Mouse (Mus musculus) regulatory T cell (primary cell): ENCODE data around the gene Polr3c.
"Not testable (repeated sequence)": the region's sequence is repeated elsewhere in the genome, so short reads cannot be mapped to it uniquely, and the experiment has no call there.

Source experiments
- in situ Hi-C: fragments of 300-600 bp; cut with MboI, MseI; formaldehyde crosslinking; loops from one replicate; pipeline ENCODE4 v1.15.1; 2025; ENCODE audit warnings: high pct_unique_total_duplicates

Polr3c gene

DNA sequence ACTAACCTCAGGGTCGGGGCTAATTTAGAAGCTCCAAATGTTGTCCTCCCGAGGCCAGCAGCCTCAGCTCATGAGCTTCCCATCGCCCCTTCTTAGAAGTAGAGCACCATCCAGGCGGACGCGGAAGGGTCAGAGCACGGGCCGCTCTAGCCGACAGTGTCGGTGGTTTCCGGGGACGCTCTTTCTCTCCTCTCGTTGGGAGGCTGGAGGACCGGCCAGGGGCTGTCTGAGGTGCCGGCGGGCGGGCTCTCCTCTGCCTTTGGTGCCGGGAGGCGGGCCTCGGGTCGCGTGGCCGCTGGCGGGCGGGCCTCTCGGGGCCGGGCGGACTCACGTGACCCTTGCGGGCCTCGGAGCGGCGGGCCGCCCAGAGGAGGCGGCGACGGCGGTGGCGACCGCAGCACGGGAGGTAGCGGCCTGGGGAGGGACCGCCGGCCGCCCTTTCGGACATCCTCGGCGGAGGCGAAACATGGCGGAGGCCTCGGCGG, at the start of gene Polr3c, which contains the start of gene Rnf115:
Gene Polr3c (minus strand): TSS at position 286 of the 485 bp plus-strand sequence.
Gene Rnf115 (plus strand): TSS at position 322 of the 485 bp plus-strand sequence.
- in situ Hi-C loops, result no loop called here

DNA sequence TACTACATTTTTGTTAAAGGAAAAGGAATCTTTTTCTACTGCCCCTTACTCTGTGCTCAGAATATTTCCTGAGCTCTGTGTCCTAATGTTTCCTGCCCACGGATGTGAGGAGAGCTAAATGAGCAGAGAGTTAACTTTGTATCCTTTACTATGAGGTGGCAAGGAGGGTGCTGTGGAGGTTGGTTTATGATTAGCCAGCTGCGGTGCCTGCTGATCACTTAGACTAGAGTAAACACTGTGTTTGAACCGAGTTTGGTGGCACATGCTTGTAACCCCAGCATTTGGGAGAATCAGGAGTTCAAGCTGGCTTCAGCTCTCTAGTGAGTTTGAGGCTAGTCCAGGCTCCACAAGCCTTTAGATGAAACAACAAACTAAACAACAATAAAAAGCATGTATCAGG, 49.7 kb upstream of the Polr3c start:
- in situ Hi-C loops, result loop anchor here (10.0 kb wide), 1 partner anchor 1368 kb away; no protein-coding TSS in a partner anchor

DNA sequence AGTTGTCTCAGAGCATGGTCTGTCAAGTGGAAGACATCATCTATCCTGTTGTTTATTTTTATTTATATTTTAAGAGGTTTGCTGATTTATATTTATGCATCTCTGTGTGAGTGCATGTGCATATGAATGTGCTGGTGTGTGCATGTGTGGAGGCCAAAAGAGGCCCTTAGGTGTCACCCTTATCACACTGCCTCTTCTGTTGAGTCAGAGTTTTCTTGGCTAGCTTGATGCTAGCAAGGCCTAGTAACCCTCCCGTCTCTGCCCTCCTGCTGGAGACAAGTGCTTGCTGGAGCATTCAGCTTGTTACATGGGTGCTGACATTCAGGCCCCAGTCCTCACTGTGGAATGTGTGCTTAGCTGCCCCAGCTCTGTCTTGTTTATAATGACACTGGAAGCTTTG, 45.5 kb upstream of the Polr3c start:
- in situ Hi-C loops, result loop anchor here (10.0 kb wide), 1 partner anchor 1372 kb away; no protein-coding TSS in a partner anchor

DNA sequence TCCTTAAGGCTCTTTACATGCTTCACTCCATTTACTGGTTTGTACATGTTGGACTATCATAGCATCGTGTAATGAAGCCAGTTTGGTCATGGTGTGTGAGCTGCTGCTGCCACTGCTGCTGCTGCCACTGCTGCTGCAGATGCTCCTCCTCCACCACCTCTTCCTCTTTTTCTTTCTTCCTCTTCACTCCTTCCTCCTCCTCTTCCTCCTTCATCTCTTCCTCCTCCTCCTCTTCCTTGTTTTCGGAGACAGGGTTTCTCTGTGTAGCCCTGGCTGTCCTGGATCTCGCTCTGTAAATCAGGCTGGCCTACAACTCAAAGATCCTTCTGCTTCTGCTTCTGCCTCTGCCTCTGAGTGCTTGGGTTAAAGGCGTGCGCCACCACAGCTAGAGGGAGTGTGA, 42.5 kb upstream of the Polr3c start:
- in situ Hi-C loops, result loop anchor here (10.0 kb wide), 1 partner anchor 1375 kb away; no protein-coding TSS in a partner anchor

DNA sequence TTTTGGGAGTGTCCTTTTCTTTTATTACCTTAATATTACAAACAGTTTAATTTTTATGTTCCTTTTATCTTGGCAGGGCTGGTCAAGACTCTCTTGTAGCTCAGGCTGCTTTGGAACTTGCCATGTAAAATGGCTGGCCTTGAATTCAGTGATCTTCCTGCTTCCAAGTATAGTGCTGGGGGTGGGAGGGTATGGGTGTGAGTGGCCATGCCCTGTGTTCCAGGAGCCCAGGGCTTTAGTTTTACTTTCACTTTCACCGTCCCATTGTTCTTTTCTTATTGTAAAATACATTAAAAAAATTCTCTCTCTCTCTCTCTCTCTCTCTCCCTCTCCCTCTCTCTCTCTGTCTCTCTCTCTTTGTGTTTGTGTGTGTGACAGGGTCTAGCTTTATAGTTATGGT, 37.1 kb upstream of the Polr3c start:
- in situ Hi-C loops, result no loop called here

DNA sequence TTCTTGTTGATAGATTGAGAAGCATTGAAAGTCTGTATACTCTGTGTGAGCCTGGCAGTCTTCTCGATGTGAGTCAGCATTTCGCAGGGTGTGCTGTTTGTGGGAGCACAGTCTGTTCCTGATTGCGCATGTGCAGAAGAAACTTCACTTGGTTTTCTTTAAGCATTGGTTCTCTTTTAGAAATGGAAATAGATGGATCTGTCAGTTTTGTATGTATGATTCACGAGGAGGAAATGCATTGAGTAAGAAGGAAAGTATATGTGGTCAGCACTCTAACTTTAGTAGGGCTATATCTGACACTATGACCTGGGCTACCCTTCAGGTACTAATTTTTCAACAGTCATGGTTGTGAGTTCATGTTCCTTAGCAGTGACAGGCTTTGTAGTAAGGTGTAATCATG, 32.3 kb upstream of the Polr3c start:
- in situ Hi-C loops, result no loop called here

DNA sequence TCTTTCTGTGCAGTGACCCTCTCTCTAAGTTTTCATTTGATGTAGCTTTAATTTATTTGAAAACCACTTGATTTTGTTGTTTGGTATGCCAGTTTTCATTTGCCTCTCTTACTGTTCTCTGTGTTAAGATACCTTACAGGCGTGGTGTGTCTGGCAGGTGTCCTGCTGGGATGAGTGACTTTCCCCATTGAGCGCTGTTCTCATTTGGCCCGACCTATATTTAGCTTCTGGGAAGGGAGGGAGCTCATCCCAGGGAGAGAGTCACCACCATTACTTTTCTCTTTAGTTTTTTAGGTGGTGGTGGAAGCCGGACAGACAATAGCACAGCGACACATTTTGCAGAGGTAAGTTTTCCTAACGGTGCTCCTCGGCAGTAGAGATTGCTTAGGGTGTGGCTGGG, 30.3 kb upstream of the Polr3c start:
- in situ Hi-C loops, result no loop called here

DNA sequence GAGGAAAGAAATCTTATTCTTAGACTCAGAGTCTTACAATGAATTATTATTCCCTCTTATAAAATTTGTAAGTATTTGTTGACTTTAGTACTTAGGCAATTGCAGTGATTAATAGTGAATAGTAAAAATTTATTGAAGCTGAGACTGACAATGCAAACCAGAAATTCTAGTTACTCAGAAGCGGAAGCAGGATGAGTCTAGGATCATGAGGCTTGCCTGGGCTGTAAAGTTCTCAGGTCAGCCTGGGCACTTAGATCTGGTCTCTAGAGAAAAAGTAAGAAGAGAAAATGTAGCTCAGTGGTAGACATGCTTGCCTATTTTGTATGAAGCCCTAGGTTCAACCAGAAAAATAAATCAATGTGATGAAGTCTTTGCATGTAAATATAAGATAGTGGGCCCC, 28.5 kb upstream of the Polr3c start:
- in situ Hi-C loops, result no loop called here

DNA sequence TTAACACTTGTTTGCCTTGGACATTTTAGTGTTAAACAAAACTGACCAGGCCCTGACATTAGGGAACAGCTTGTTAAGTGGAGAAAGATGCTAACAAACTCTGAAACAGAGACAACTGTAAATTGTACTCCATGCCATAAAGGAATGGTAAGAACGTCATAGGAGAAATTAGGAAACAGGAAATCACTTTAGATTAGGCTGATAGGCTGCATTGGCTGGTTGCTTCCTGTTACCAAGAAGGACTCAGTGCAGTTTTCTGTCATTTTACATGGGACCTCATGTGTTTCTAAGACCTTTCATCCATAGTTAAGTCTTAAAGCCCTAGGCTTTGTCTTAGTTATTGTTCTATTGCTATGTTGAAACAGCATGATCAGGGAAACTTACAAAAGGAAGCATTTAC, 19.4 kb upstream of the Polr3c start:
- in situ Hi-C loops, result no loop called here

DNA sequence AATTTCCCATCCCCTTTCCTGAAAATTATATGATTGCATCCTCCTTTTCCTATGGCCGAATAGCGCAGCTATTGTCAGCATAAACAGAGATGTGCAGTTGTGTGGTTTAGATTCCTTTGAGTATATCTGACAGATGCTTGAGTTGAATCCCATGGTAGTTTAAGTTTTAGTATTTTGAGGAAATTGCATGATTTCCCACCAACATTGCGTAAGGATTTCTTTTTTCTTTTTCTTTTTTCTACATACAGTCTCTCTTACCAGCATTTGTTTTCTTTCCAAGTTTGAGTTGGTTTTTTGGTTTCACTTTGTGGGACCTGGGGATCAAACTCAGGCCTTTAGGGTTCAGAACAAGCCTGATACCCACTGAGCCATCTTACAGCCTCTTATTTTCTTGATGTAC, 16.9 kb upstream of the Polr3c start:
- in situ Hi-C loops, result no loop called here

DNA sequence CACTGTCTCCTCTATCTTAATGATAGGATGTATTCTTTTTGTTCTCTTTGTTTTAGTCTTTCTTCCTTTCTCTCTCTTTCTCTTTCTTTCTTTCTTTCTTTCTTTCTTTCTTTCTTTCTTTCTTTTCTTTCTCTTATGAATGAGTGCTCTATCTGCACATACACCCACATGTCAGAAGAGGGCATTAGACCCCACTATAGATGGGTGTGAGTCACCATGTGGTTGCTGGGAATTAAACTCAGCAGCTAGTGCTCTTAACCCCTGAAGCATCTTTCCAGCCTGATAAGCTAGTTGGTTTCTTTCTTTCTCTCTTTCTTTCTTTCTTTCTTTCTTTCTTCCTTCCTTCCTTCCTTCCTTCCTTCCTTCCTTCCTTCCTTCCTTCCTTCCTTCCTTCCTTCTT, 12.9 kb upstream of the Polr3c start:
- in situ Hi-C loops, result not testable (repeated sequence)

DNA sequence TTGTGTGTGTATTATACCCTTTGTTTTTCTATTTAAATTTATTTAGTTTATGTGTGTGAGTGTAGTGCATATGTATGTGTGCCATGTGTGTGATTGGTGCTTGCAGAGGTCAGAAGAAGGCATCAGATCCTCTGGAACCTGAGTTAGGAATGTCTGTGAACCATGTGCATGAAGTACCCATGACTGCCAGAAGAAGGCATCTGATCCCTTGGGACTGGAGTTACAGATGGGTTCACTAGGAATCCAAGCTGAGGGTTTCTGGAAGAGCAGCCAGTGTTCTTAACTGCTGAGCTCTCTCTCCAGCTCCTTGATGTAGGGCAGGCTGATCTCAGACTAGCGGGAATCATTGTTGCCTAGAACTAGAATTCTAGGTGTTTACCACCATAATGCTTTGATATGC, 10.6 kb upstream of the Polr3c start:
- in situ Hi-C loops, result no loop called here

DNA sequence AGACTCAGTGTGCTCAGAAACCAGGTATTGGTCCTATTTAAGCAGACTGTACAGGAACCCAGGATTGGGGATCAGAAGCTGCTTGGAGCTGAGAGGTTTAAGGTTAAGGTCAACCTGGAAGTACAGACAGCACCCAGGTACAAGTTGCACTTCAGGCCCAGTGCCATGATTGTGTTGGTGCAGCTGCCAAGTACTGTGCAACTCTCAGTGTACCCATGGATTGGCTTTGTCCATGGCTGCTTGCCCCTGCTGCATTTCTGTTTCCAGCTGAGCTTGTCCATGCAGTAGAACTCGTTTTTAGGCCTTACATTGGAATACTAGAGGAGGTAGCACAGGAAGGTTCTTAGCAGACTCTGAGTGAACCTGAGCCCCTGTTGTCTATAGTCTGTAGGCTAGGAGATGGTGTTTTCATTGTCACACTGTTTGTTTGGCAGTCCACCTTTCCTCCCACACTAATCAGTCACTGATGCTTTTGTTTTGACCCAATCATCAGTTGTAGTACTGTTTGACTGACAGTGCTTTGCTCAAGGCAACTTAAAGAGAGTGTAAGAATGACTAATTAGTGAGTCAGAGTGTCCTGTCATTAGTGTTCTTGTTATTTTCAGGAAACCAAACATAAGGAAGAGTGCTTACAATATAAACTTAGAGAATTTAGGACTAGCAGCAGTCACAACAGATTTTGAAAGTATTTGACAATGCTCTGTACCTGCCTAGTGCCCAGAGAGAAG, 9.7 kb upstream of the Polr3c start:
- in situ Hi-C loops, result no loop called here

DNA sequence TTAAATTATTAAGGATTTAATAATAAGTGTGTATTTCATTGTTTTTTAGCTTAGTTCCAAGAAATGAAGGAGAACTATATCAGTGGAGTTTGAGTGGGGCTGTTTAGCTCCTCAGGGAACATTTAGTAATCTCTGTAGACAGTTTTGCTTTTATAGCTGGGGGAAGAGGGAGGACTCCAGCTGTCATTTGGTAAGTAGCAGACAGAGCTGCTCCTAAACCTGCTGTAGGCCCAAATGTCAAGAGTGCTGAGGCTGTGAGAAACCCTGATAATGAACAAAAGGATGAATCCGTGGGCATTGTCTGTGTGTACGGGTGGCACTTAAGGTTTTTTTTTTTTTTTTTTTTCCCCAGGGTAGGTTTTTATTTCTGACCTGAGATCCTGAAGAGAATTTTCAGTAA, 7.8 kb upstream of the Polr3c start:
- in situ Hi-C loops, result no loop called here

DNA sequence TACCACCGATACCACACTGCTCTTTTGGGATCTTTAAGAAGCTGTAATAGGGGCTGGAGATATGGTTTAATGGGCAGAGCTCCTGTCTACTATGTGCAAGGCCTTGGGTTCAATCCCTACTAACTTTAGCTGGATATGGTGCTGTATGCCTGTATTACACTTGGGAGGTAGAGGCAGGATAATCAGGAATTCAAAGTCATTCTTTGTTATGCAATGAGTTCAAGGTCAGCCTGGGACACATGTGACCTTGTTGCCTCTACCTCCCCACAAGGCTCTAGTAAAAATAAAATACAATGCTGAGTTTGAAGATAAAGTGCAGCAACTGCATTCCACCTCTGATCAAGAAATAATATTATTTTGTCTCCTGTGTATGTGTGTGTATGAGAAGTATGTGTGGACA, 6.6 kb upstream of the Polr3c start:
- in situ Hi-C loops, result no loop called here

DNA sequence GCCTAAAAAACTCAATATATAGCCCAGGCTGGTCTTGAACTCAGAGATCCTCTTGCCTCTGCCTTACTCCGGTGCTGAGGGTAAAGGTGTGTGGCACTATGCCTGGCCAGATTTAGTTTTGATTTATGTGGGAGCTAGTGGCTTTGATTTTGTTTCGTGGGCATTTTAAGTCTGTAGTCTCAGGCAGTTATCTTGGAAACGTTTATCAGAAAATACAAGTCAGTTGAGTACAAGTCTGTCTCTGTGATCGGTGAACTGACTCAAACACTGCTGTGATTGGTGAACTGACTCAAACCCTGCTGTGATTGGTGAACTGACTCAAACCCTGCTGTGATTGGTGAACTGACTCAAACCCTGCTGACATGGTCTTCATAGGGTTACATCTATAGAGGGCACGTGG, 3.4 kb upstream of the Polr3c start:
- in situ Hi-C loops, result no loop called here

DNA sequence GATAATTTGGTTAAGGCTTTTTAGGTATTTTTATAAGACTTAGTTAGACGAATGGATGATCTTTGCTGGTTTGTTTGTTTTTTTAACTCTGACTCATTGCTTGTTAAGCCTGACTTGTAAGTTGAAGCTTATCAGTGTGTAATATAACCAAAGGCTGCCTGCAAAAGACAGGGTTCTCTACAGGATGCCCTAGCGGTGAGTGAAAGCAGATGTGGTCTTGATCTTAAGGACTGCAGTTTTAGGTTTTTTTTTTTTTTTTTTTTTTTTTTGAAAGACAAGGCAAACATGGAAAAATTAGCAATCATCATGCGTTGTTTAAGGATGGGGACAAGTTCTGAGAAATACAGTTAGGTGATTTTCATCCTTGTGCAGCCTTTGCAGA, 2.0 kb upstream of the Polr3c start:
- in situ Hi-C loops, result no loop called here

DNA sequence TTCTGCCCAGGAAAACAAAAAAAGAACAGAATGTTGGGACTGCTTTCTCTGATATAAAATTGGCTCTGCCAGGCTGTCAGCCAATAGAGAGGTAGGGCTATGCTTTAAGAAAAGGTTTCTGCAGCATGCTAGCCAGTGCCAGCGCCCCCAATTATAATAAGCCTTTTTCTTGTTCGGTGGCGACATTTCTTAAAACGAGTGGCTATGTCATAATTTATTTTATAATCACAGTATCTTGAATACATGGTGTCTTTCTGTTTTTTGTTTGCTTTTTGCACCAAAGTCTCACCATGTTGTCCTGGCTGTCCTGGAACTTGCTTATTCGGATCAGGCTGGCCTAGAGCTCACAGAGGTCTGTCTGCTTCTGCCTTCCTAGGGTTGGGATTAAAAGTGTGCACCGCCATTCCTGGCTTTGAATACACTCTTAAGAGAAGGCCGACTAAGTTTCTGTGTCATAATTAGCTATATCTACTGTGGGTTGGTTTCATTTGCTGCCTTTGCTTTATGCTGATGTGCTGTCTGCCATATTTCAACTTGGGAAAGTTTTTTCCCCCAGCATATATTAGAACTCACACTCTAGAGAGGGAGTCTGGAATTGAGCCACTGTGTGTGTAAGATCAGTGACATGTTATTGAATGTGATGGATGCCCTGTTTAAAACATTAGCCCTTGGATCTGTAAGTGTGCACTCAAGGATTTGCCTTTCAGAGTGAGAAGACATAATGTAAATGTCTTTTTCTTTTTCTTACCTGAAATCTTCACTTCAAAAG, 1.4 kb upstream of the Polr3c start:
- in situ Hi-C loops, result no loop called here

DNA sequence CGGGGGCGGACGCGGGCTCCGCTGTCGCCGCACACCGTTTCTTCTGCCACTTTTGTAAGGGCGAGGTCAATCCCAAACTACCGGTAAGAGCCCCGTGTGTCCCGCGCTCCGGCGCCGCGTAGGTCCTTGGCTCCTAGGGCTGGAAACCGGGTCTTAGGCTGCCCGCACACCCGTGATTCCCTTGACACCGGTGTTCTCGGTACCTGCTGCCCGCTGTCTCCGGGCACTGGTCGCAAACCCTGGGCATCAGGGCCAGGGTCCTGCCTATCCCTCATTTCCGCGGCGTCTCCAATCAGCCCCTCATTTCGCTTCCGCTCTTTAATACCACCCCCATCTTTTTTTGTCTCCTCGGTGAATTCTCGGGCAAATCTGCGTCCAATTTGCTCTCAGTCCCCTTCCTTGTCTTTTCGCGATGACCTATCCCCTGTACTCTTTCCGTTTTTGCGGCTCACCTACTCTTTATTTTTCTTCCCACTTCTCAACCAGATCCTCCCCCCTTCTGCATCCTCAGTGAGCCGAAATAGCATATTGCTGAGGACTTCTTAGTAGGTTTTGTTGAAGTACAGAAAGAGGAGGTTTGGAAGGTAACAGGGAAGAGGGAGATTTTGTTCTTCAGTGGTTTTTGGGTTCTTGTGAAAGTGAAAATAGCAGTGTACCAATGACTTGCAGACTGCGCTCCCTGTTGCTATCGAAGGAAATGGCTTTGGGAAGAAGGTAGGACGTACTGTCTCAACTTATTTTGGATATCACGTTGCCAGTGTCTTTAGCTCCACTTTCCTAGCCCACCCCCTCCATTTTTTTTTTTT, 603 bp upstream of the Polr3c start:
- in situ Hi-C loops, result no loop called here

DNA sequence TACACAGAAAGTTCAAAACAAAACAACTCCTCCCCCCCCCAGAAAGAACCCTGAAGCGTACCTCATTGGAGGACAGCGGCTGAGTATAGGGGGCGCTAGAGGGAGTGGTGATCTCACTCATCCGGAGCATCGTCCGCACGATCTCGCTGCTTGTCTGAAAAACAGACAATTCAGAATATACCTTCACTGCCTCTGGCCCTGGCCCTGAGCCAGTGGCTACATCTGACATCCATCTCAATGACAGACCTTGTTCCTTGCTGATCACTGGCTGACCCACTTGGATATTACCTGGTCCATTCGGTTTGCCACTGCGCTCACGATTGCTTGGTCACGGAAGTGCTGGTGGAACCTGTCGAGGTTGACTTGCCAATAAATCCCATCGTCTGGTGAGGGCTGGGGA, 8.3 kb downstream of the Polr3c start:
- in situ Hi-C loops, result no loop called here

DNA sequence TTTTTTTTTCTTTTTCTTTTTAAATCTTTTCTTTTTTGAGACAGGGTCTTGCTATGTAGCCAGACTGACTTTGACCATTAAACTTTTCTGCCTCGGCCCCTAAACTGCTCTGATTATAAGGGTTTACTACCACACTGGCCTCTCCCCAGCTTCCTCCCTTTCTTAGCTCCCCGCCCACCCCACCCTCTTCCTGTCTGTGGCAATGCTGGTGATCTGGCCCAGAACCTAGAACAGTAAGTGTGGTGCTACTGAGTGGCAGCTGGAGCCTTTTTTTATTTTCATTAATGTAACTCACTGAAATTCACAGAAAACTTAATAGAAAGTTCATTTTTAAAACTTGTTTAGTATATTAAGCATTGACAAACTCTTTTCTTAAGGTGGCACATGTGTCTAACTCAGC, 11.6 kb downstream of the Polr3c start:
- in situ Hi-C loops, result no loop called here

DNA sequence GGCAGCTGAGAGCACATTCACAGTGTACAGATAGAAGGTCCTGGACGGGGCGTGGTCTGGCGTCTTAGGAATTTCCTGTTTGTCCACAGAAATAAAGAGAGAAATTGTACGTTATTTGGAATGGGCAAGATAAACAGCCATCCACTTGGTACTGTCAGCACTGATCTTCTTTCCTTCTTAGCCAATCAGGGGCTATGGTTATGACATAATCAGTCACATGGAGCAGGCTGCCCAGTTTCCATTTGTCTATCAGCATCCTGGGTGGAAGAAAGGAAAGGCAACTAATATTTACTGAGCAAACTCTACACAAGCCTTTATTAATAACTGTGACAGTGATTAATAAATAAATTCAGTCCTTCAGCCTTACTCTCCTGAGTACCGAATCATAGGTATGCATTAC, 13.1 kb downstream of the Polr3c start:
- in situ Hi-C loops, result no loop called here
